Mouse (Mus musculus): ENCODE data around the gene Mrpl20. TPM values are rescaled to one million over a fixed set of nuclear protein-coding genes. Genes with fewer than 3 reads are reported as not detected.
A peak's percentile ranks its signal among the peaks of the same experiment; 100 is the strongest.

Gene Mrpl20
- 146 and 244 TPM in 2 replicates for polyA plus RNA-seq (2011; ENCODE audit: insufficient read depth, insufficient read length, low replicate concordance, missing spikeins)

DNA sequence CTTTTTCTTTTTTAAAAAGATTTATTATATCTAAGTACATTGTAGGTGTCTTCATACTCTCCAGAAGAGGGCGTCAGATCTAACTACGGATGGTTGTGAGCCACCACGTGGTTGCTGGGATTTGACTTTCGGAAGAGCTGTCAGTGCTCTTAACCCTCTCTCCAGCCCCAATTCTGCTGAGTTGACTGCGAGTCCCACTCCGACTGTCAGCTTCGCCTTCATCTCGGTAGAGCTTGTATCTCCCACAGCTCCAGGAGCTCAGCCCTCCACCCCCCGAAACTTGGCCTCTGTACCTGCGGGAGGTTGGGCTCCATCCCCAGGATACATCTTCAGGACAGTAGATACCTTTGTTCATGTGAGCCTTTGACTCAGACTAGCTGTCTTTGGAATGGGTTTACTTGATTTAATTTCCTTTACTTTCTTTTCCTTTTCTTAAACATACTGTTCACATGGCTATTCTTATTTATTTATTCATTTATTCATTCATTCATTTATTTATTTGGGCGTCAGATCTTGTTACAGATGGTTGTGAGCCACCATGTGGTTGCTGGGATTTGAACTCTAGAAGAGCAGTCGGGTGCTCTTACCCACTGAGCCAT lies at the start of gene Mrpl20:
Gene Mrpl20, plus strand, starts transcription at position 138 of the 599 bp plus-strand sequence.
- peak within 1 kb of the TSS; percentile 88 for H3K27ac ChIP-seq (ENCODE audit: control insufficient read depth, insufficient read depth, low read depth, low read length, poor library complexity)
- 9% methylated on average over 12 of the region's 12 CpGs for WGBS
- H3K4me3 ChIP-seq (replicated peaks; ENCODE audit: control insufficient read depth, low read depth, low read length) = peak within 1 kb of the TSS; percentile 97
- TF ChIP-seq POLR2A (IDR thresholded peaks at IDR 0.05; ENCODE audit: borderline replicate concordance, control insufficient read depth, low read depth, low read length) (no peak), CTCF (IDR thresholded peaks at IDR 0.05; ENCODE audit: control insufficient read depth, insufficient read depth, low read length) (no peak)
- H3K4me1 ChIP-seq (ENCODE audit: control insufficient read depth, insufficient read depth, low read length) = peaks cover 3% of the 10 kb centered on the region; the same call in 1 of the 2 replicates

DNA sequence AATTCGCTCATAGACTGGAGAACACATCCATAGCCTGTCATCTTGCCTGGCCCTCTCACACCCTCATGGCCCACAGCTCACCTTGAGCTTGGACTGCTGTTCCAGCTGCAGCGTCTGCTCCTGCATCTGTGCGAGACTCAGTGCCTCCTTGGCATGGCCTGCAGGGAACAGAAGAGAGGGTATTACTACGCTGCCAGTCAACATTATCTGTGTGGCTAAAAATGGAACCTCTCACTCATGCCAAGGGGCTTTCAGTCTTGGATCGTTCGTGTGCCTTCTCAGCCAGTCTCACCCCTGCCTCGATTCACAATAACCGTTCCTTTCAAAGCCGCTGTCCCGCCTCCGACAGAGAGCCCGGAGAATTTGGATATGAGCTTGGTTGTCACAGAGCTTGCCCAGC lies 45.7 kb upstream of the Mrpl20 start:
- no peak overlapping the region for H3K27ac ChIP-seq (ENCODE audit: control insufficient read depth, insufficient read depth, low read depth, low read length, poor library complexity)
- H3K4me1 ChIP-seq (ENCODE audit: control insufficient read depth, insufficient read depth, low read length) = peaks cover 2% of the 10 kb centered on the region
- TF ChIP-seq POLR2A (IDR thresholded peaks at IDR 0.05; ENCODE audit: borderline replicate concordance, control insufficient read depth, low read depth, low read length) = no peak
- no peak for TF ChIP-seq CTCF (IDR thresholded peaks at IDR 0.05; ENCODE audit: control insufficient read depth, insufficient read depth, low read length)
- WGBS = 91% methylated on average over 12 of the region's 12 CpGs
- H3K4me3 ChIP-seq (replicated peaks; ENCODE audit: control insufficient read depth, low read depth, low read length) = no peak overlapping the region

DNA sequence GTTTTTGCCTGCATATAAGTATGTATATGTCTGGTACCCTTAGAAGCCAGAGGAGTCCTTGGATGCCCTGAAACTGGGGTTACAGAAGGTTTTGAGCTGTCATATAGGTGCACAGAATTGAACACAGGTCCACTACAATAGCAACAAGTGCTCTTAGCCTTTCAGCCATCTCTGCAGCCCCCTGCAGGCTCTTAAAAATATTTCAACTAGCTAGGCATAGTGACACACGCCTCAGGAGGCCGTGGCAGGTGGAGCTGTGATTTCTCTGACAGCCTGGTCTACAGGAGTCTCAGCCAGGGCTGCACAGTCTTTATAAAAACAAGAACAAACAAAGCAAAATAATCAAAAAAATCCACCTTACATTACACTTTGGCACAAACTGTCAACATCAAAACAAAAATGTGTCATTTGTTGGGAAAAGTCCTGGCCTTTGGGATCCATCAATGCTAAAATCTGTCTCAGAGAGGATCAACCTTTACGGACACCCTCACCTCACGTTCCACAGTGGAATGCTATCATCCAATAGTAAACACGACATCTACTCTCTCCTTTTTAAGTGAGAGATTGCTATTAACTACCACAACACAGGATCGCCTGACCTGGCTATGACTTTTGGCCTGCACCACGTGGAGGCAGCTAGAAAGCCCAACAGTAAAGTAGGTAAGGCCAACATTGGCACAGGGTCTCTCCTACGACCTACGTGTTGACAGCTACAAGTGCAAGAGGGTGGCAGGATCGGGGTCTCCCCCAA lies 42.6 kb upstream of the Mrpl20 start:
- 2% methylated on average over 10 of the region's 10 CpGs for WGBS
- Histone ChIP-seq H3K27ac (ENCODE audit: control insufficient read depth, insufficient read depth, low read depth, low read length, poor library complexity) (no peak overlapping the region), H3K4me1 (ENCODE audit: control insufficient read depth, insufficient read depth, low read length) (peaks cover 2% of the 10 kb centered on the region), H3K4me3 (replicated peaks; ENCODE audit: control insufficient read depth, low read depth, low read length) (peak overlapping the region; percentile 74)
- TF ChIP-seq CTCF (IDR thresholded peaks at IDR 0.05; ENCODE audit: control insufficient read depth, insufficient read depth, low read length) (no peak), POLR2A (IDR thresholded peaks at IDR 0.05; ENCODE audit: borderline replicate concordance, control insufficient read depth, low read depth, low read length) (no peak)

DNA sequence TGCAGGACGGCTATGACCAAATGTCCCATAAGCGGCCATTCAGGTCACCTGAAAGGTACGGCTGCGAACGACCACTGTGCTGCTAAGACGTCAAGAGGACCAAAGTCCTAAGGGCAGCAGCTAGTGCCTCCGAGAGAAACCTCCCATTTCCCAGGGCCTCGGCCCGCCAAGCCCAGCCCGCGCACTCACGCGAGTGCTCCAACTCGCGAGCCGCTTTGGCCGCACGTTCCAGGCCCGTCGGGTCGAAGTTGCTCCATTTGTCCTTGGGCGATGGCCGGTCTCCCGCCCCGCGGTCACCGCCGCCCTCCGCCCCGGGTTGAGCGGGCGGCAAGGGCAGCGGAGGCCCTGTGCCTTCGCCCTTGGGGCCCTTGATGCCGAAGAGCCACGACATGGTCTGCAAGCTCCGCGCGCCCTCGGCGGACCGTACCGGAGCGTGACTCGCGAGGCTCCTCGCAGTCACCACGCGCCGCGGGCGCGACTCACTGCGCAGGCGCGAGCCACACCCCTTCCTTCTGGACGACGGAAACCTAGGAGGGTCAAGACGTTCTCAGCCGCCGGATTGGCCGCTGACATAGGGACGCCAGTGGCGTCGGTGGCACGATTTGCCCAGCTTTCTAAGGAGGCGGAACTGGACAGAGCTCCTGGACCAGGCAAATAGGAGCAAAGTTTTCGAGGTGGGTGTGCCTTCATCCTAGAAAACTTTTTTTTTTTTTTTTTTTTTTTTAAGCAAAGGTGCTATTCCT lies 41.9 kb upstream of the Mrpl20 start, which contains the start of gene Atad3a:
Gene Atad3a, minus strand, starts transcription at position 481 of the 743 bp plus-strand sequence.
- Histone ChIP-seq H3K27ac (ENCODE audit: control insufficient read depth, insufficient read depth, low read depth, low read length, poor library complexity) (peak within 1 kb of the TSS; percentile 25), H3K4me3 (replicated peaks; ENCODE audit: control insufficient read depth, low read depth, low read length) (peak within 1 kb of the TSS; percentile 74), H3K4me1 (ENCODE audit: control insufficient read depth, insufficient read depth, low read length) (peaks cover 2% of the 10 kb centered on the region)
- 2% methylated on average over 68 of the region's 68 CpGs for WGBS
- TF ChIP-seq CTCF (IDR thresholded peaks at IDR 0.05; ENCODE audit: control insufficient read depth, insufficient read depth, low read length) = no peak
- peak; percentile 69; the same call in 1 of the 2 replicates for TF ChIP-seq POLR2A (IDR thresholded peaks at IDR 0.05; ENCODE audit: borderline replicate concordance, control insufficient read depth, low read depth, low read length)

DNA sequence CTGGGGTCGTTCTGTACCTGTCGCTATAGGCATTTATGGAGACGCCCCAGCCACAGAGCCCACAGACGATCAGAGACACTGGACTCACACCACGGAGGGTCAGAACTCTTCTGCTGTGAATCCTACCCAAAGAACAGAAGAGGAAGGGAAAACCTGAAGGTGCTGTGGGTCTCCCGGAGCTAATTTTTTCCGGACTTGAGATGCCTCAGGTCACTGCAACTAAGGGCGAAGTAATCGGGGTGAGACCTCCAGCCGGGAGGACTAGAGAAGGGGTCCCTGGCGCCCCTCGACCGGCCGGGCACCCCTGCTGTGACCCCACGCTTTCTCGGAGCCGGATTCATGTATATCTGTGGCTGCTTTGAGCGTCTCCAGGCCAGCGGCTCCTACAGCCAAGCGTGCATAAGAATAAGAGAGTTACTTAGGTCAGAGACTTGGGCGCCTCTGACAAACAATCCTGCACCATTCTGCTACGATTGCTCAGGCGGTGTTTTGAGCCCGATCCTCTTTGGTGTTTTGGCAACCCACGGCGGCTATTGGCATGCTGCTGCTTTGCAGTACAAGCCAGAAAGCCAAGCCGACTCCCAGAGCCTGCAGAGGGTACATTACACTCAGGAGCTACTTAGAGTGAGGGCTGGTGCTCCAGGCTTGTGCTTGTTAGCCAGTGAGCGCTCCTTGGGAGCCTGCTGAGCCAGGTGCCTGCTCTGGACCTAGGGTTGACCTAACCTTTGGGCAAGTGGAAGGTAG lies 41.1 kb upstream of the Mrpl20 start:
- TF ChIP-seq POLR2A (IDR thresholded peaks at IDR 0.05; ENCODE audit: borderline replicate concordance, control insufficient read depth, low read depth, low read length) (no peak), CTCF (IDR thresholded peaks at IDR 0.05; ENCODE audit: control insufficient read depth, insufficient read depth, low read length) (no peak)
- Histone ChIP-seq H3K4me1 (ENCODE audit: control insufficient read depth, insufficient read depth, low read length) (peaks cover 2% of the 10 kb centered on the region), H3K27ac (ENCODE audit: control insufficient read depth, insufficient read depth, low read depth, low read length, poor library complexity) (peak overlapping the region; percentile 4; the same call in 1 of the 2 replicates), H3K4me3 (replicated peaks; ENCODE audit: control insufficient read depth, low read depth, low read length) (peak overlapping the region; percentile 74)
- WGBS = 3% methylated on average over 28 of the region's 28 CpGs

DNA sequence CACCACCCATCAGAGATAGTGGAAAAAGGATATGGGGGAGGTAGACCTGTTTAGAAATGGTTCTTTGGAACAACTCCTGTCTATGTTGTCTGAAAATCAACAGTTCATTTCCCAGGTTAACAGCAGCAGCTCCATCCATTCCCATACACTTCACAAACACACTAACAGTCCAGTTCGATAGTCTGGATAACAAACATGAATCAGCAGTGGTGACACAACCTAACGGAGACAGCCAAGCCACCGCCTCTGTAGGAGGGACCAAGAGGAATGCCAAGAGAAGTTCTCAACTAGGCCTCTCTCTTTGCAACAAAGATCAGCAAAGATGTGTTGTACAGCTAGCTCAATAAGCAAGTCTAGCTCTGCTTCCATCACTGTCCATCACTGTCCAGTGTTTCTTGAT lies 40.3 kb upstream of the Mrpl20 start:
- H3K4me3 ChIP-seq (replicated peaks; ENCODE audit: control insufficient read depth, low read depth, low read length) = no peak overlapping the region
- TF ChIP-seq CTCF (IDR thresholded peaks at IDR 0.05; ENCODE audit: control insufficient read depth, insufficient read depth, low read length) (no peak), POLR2A (IDR thresholded peaks at IDR 0.05; ENCODE audit: borderline replicate concordance, control insufficient read depth, low read depth, low read length) (no peak)
- H3K27ac ChIP-seq (ENCODE audit: control insufficient read depth, insufficient read depth, low read depth, low read length, poor library complexity) = no peak overlapping the region
- 69% methylated on average over 3 of the region's 3 CpGs for whole genome bisulfite sequencing
- peaks cover 2% of the 10 kb centered on the region for H3K4me1 ChIP-seq (ENCODE audit: control insufficient read depth, insufficient read depth, low read length)

DNA sequence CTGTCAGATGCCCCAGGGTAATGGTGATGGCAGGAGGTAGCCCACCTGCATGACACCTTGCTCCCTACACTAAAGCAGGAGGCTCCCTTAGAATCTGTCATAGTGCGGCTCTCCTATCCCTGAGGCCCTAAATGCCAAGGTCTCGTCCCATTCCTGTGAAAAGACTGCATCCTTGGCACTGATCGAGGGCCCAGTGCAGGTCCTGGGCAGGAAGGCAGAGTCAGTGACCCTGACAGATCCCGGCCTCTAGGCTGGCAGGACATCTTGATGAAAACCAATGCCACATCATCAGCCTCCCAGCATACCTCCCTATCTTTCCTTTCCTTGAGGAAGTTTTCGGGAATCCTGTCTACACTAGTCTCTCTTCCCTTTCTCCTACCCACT lies 33.2 kb upstream of the Mrpl20 start:
- no peak overlapping the region for H3K4me3 ChIP-seq (replicated peaks; ENCODE audit: control insufficient read depth, low read depth, low read length)
- H3K27ac ChIP-seq (ENCODE audit: control insufficient read depth, insufficient read depth, low read depth, low read length, poor library complexity) = no peak overlapping the region; the same call in 1 of the 2 replicates
- TF ChIP-seq POLR2A (IDR thresholded peaks at IDR 0.05; ENCODE audit: borderline replicate concordance, control insufficient read depth, low read depth, low read length) (no peak), CTCF (IDR thresholded peaks at IDR 0.05; ENCODE audit: control insufficient read depth, insufficient read depth, low read length) (no peak)
- 61% methylated on average over 5 of the region's 5 CpGs for WGBS
- H3K4me1 ChIP-seq (ENCODE audit: control insufficient read depth, insufficient read depth, low read length) = peaks cover 5% of the 10 kb centered on the region

Data from bone marrow, adult 2 months (tissue).